Mouse (Mus musculus) embryonic facial prominence, embryonic 14.5 days (tissue): ENCODE measurements around the gene Pdzd2. TPM values are rescaled to one million over a fixed set of nuclear protein-coding genes. Genes with fewer than 3 reads are reported as not detected.
A peak's percentile ranks its signal among the peaks of the same experiment; 100 is the strongest.

Experiments
- ATAC-seq: fragments of 200-750 bp; cut with Nextera tagmentation; 2 replicates; pipeline ENCODE4 v1.8.0; 2017; ENCODE audit warnings: low read depth, moderate number of reproducible peaks, moderate TSS enrichment
- DNase-seq: peaks from one replicate; pipeline ENCODE4 v3.0.0-alpha.2; 2015; ENCODE audit warnings: low spot score
- H3K27ac ChIP-seq: fragments of 300-500 bp; sonication (generic); replicated peaks from 2 replicates; pipeline ENCODE4 v1.5.1; 2014; ENCODE audit warnings: low read depth, mild to moderate bottlenecking, low read length, moderate library complexity
- H3K27me3 ChIP-seq: fragments of 300-500 bp; sonication (generic); replicated peaks from 2 replicates; pipeline ENCODE4 v1.6.1; 2014; ENCODE audit warnings: low read length; ENCODE audit not compliant: control insufficient read depth, insufficient read depth
- H3K36me3 ChIP-seq: fragments of 300-500 bp; sonication (generic); 2 replicates; pipeline ENCODE4 v1.6.1; 2014; ENCODE audit warnings: low read length, mixed read lengths; ENCODE audit not compliant: control insufficient read depth, insufficient read depth
- H3K4me1 ChIP-seq: fragments of 300-500 bp; sonication (generic); 2 replicates; pipeline ENCODE4 v1.6.1; 2014; ENCODE audit warnings: antibody characterized with exemption, low read length; ENCODE audit not compliant: control insufficient read depth, insufficient read depth
- H3K4me2 ChIP-seq: fragments of 300-500 bp; sonication (generic); 2 replicates; pipeline ENCODE4 v1.6.1; 2014; ENCODE audit warnings: low read depth, mild to moderate bottlenecking, low read length, moderate library complexity, mixed read lengths
- H3K4me3 ChIP-seq: fragments of 300-500 bp; sonication (generic); 2 replicates; pipeline ENCODE4 v1.5.1; 2014; ENCODE audit warnings: low read depth, mild to moderate bottlenecking, low read length
- H3K9ac ChIP-seq: fragments of 300-500 bp; sonication (generic); 2 replicates; pipeline ENCODE4 v1.6.1; 2014; ENCODE audit warnings: low read depth, mild to moderate bottlenecking, low read length, moderate library complexity, mixed read lengths
- H3K9me3 ChIP-seq: fragments of 300-500 bp; sonication (generic); 2 replicates; pipeline ENCODE4 v1.6.1; 2016; ENCODE audit warnings: low read length; ENCODE audit not compliant: control insufficient read depth
- WGBS: fragments of 180-500 bp; shearing (Covaris S2); extraction: QIAGEN DNeasy Blood & Tissue Kit; methylation state at CpG from one replicate; pipeline ENCODE4 v1.1.7; 2014; 5-methylcytosine and 5-hydroxymethylcytosine counted together
- polyA plus RNA-seq: library from polyadenylated mRNA; unstranded; fragments of >200 nt; fragmentation: Nextera tagmentation; extraction: Ambion mirVana; gene quantifications from 2 replicates; pipeline ENCODE4 v1.2.1, GENCODE M21; 2014

Gene Pdzd2
- polyA plus RNA-seq, 1 experiment from 2014 or later: 28.0 TPM

DNA sequence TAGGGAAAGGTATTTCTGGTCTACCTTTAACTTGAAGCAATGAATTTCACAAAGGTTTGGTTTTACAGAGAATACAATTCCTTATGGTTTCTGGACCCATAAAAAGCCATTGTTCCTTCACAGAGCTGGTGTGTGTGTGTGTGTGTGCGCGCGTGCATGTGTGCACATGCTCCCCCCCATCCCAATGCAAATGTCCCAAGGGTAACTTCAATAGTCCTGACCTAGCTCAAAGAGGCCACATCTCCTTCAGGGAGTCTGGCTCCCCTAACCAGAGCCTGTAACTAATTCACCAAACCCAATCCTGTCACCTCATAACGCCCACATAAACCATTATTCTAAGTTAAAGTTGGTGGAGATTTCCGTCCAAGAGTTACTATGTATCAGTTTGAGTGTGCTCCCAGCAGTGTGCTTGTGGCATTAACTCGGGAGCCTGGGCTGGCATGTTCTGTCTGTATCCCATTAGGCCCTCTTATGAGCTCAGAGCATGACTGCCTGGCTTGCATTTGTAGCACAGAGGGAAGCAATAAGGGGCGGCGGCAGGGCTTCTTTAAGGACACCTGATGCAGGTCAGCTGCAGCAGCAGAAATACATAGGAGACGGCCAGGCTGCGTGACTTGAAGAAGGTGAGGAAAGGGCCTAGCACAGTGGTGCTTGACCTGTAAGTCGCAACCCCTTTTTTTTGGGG is 200.0 kb downstream of the Pdzd2 start:
- H3K4me1 ChIP-seq: peaks cover 10% of the 10 kb centered on the region; the same call in 1 of the 2 replicates
- no peak for ATAC-seq
- WGBS: 66% methylated on average over 11 of the region's 11 CpGs
- no peaks in the 10 kb centered on the region for H3K36me3 ChIP-seq
- no peak overlapping the region for H3K27ac ChIP-seq
- no peak overlapping the region for H3K4me2 ChIP-seq
- no peaks in the 10 kb centered on the region for H3K27me3 ChIP-seq
- DNase-seq: peak; percentile 30
- H3K9ac ChIP-seq: no peak overlapping the region
- H3K9me3 ChIP-seq: no peaks in the 10 kb centered on the region
- no peak overlapping the region for H3K4me3 ChIP-seq

DNA sequence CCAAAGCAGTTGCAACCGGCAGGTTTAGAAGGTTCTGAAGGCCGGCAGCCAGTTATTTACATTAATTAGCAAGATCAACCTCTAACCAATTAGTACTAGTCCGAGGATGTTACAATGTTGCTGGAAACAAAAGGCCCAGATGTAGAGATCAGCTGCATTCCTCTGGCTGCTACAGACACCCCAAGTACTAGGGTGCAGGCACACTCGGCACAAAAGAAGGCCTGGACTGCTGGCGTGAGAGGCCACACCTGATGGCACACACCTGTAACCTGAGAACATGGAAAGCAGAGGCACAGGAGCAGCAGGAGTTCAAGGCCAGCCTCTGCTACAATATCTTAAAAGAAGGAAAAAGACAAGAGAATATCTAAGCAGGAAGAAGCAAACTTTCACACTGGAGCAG is 206.5 kb downstream of the Pdzd2 start:
- WGBS: 74% methylated on average over 5 of the region's 5 CpGs

DNA sequence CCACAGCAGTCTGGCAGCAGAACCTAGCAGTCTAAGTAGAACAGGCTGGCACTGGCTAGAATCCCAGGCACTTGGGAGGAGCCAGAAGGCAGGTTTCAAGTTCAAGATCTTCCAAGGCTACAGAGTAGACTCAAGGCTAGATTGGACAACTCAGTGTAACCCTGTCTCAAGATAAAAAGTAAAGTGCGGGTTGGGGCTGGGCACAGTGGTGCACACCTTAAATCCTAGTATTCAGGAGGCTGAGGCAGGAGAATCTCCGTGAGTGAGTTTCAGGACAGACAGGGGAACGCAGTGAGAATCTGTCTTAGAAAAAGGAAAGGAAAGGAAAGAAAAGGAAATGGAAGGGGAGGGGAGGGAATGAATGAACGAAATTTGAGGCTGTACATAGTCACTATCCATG is 207.2 kb downstream of the Pdzd2 start:
- Histone ChIP-seq H3K4me3 (no peak overlapping the region), H3K4me2 (no peak overlapping the region), H3K9ac (no peak overlapping the region), H3K27me3 (no peaks in the 10 kb centered on the region), H3K27ac (no peak overlapping the region), H3K36me3 (no peaks in the 10 kb centered on the region), H3K9me3 (no peaks in the 10 kb centered on the region), H3K4me1 (no peaks in the 10 kb centered on the region)
- WGBS: 94% methylated on average over 4 of the region's 4 CpGs
- DNase-seq (no peak), ATAC-seq (no peak)

More for the DNA sequence above, 206.5 kb downstream of the Pdzd2 start:
- Histone ChIP-seq H3K4me1 (no peaks in the 10 kb centered on the region), H3K9me3 (no peaks in the 10 kb centered on the region), H3K9ac (no peak overlapping the region), H3K4me3 (no peak overlapping the region), H3K4me2 (no peak overlapping the region), H3K27me3 (no peaks in the 10 kb centered on the region), H3K36me3 (no peaks in the 10 kb centered on the region), H3K27ac (no peak overlapping the region)
- ATAC-seq (no peak), DNase-seq (no peak)

DNA sequence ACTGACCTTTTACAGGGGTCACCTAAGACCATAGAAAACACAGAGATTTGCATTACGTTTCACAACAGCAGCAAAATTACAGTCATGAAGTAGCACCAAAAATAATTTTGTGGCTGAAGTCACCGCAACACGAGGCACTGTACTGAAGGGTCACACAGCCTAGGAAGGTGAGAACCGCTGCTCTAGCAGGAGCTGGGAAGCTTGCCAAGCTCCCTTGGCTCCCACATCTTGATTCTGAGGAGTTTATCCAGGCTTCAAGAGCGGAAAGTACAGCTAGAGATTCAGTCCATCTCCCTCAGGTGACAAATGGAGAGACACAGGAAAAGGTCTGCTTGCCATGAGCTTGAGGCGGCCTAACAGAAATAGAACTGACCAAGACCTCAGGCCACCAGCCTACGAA is 216.9 kb downstream of the Pdzd2 start:
- 67% methylated on average over 7 of the region's 7 CpGs for WGBS

DNA sequence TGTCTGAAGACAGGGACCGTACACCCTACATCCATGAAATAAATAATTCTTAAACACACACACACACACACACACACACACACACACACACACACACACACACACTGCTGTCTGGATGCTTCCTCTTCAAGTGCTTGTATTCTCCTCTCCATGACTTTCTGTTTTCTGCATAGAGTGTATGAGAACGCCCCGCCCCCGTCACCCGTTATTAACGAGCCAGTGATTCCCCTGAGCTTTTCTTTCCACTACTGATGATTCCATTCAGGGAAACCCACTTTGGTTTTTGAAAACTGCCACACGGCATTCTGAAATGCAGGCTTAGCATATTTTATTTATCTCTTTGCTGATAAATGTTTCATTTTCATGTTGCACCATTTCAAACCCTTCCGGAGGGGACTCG is 219.4 kb downstream of the Pdzd2 start:
- DNase-seq (no peak), ATAC-seq (no peak)
- Histone ChIP-seq H3K27me3 (no peaks in the 10 kb centered on the region), H3K9ac (no peak overlapping the region), H3K36me3 (no peaks in the 10 kb centered on the region), H3K27ac (no peak overlapping the region), H3K4me1 (peaks cover 21% of the 10 kb centered on the region), H3K9me3 (no peaks in the 10 kb centered on the region), H3K4me3 (no peak overlapping the region), H3K4me2 (no peak overlapping the region)
- 75% methylated on average over 9 of the region's 9 CpGs for WGBS

More for the DNA sequence above, 216.9 kb downstream of the Pdzd2 start:
- no peak for DNase-seq
- ATAC-seq: no peak
- Histone ChIP-seq H3K9me3 (peaks cover 5% of the 10 kb centered on the region; the same call in 1 of the 2 replicates), H3K27ac (no peak overlapping the region), H3K36me3 (no peaks in the 10 kb centered on the region), H3K27me3 (no peaks in the 10 kb centered on the region), H3K4me1 (peaks cover 9% of the 10 kb centered on the region; the same call in 1 of the 2 replicates), H3K4me2 (no peak overlapping the region), H3K4me3 (no peak overlapping the region), H3K9ac (no peak overlapping the region)

DNA sequence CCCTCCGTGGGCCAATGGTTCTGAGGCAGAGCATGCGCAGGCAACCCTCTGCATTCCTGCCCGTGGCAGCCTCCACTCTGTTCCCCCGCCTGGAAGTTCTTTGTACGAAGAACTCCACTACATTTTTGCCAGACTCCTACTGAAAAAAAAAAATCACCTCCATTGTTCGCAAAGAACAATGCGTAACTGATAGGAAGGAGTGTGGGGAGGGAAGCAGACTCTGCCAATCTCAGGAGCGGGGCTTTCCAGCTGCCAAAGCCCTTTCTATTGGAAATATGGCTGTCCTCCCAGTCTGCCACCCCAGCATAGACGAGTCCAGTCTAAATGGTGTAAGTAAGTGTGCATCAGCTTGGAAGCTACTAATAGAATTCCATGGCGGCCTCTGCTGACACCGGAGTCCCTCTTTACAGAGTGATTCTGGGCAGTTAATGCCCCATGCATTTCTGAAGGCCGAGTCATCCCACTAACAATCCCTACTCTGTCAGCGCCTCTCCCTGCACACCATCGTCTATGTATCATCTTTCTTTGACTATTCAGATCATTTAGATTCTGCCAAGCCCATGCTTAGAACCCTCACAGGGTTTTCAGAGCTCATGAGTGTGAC is 221.3 kb downstream of the Pdzd2 start:
- H3K27me3 ChIP-seq: no peaks in the 10 kb centered on the region
- H3K9me3 ChIP-seq: no peaks in the 10 kb centered on the region
- peaks cover 29% of the 10 kb centered on the region for H3K4me1 ChIP-seq
- WGBS: 58% methylated on average over 14 of the region's 14 CpGs
- DNase-seq: peak; percentile 42
- H3K27ac ChIP-seq: no peak overlapping the region
- H3K4me2 ChIP-seq: no peak overlapping the region
- ATAC-seq: peak; percentile 28; the same call in 1 of the 2 replicates
- no peaks in the 10 kb centered on the region for H3K36me3 ChIP-seq
- H3K4me3 ChIP-seq: no peak overlapping the region
- no peak overlapping the region for H3K9ac ChIP-seq

DNA sequence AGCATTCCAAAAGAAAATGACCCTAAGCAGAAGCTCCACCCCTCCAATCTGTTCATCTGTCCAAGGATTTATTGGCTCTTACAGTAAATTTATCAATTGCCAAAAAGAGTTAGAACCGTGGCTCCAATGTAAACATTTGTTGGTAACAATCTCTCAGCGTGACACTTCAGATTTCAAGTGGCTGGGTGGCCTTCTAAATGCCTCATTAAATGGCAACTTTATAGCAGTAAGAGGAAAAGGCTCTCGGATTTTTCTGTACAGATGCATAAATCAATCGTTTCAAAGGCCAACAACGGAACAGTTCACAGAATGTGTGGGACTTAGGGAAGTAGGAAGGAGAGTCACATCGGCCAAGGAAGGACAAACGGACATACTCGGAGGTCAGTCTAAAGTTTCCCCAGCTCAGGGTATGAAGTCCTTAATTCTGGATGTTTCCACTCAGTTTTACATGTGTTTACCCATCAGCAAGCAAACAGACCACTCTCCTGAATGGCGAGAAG is 222.4 kb downstream of the Pdzd2 start:
- Histone ChIP-seq H3K4me3 (no peak overlapping the region), H3K36me3 (no peaks in the 10 kb centered on the region), H3K9ac (no peak overlapping the region), H3K27ac (no peak overlapping the region), H3K4me1 (peaks cover 29% of the 10 kb centered on the region), H3K27me3 (no peaks in the 10 kb centered on the region), H3K4me2 (no peak overlapping the region), H3K9me3 (no peaks in the 10 kb centered on the region)
- WGBS: 66% methylated on average over 9 of the region's 9 CpGs
- DNase-seq (no peak), ATAC-seq (no peak)

DNA sequence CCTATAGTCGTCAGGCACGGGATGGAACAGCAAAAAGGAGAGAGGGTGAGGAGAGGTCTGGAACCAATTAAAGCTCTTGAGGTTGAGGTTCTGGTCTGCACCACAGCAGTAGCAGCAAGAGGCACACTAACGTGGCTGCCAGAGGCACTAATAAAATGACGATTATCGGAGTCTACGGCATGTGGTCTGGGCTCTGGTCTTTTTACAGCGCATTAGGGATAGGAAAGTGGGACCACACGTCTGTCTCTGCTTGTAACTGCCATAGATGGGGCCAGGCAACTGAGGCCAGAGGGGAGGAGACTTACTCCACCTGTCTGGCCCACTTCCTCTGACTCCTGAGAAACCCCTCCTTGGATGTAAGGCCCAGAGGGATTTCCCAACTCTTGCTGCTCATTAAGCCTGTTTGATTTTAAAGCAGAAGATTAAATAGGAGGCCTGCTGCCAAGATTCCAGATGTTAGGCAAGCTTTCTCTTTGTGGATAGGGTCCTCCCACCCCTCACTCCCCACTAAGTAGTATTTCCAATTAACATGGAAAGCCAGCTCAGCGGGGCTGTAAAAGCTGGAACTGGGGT is 224.4 kb downstream of the Pdzd2 start:
- ATAC-seq: peak; percentile 50; the same call in 1 of the 2 replicates

More for the DNA sequence above, 224.4 kb downstream of the Pdzd2 start:
- Histone ChIP-seq H3K4me1 (peaks cover 29% of the 10 kb centered on the region), H3K9me3 (no peaks in the 10 kb centered on the region), H3K4me2 (no peak overlapping the region), H3K27me3 (no peaks in the 10 kb centered on the region), H3K9ac (no peak overlapping the region), H3K27ac (no peak overlapping the region), H3K4me3 (no peak overlapping the region), H3K36me3 (0 out of 2 replicates have a peak, but pooled peaks cover 4% of the 10 kb centered on the region)
- 29% methylated on average over 9 of the region's 9 CpGs for WGBS
- DNase-seq: peak; percentile 85
